Mouse (Mus musculus): ENCODE measurements around the gene Ston2.
A peak's percentile ranks its signal among the peaks of the same experiment; 100 is the strongest.

Gene Ston2

DNA sequence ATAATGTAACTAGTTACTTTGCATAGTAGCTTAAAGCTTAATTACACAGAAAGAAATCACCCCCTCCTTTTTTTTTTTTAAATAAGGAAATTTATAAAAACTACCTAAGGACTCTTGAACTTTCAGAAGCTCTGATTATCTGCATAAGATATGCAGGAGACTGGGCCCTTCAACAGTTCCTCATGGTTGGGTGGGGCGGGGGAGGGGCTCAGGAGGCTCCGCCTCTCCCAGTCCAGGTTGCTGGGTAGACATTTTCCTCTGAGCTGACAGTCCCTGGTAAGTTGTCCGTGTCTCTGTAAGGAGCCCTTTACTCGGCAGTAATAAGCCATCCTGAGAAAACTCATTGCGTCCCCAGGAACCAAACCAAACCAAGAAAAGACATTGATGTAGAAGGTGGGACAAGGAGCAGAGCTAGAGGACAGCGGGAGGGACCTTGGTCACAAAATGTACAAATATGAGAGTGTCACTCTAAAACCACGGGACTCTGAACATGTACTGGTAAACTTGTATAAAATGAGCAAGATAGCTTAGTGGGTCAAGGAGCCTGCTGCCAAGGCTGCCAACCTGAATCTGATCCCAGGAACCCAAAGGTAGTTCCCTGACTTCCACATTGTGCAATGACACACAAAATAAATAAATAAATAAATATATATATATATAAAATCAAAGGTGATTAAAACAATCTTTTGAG, 88.6 kb downstream of the Ston2 start:
- DNase-seq (ENCODE audit: low spot score) = no peak

DNA sequence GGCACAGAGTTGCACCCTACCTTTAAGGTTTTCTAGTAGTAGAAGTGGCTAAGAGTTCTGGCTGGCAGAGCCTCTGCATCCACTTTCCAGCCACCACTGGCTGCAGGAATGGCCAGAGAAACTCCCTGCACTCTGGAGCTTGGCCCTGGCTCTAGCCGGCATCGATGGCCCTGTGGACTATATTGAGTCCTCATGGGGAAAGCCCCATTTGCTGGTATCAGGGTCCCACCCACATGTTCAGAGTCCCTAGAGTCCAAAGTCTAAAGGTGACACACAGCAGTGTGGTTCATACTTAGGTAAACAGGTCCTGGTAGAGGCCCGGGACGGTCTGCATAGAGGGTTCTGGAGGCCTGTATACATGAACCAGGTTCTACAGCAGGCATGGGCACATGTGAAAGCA, 92.0 kb downstream of the Ston2 start:
- peak; percentile 57 for DNase-seq (ENCODE audit: low spot score)

GRCm38 (mm10) chr12:91695761-91696160, 92.4 kb downstream of the Ston2 start:
- no peak for DNase-seq (ENCODE audit: low spot score)

DNA sequence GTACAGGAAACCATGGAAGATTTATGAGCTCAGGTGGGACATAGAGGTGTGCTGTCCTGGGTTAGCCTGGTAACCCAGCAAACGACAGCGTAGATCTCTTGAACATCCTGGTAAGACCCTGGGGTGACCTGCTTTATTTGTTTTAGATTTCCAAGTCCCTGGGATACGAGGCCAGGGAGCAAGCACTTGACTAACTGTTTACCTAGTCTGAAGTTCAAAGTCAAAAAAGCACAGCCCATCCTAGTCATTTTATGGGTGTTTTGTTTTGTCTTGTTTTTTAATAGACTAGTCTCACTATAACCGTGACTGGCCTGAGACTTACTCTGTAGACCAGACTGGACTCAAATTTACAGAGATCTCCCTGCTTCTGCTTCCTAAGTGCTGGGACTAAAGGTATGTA, 93.4 kb downstream of the Ston2 start:
- peak; percentile 34 for DNase-seq (ENCODE audit: low spot score)

- DNase-seq (ENCODE audit: low spot score) = no peak
Measured at GRCm38 (mm10) chr12:91693566-91693965, 94.6 kb downstream of the Ston2 start.

DNA sequence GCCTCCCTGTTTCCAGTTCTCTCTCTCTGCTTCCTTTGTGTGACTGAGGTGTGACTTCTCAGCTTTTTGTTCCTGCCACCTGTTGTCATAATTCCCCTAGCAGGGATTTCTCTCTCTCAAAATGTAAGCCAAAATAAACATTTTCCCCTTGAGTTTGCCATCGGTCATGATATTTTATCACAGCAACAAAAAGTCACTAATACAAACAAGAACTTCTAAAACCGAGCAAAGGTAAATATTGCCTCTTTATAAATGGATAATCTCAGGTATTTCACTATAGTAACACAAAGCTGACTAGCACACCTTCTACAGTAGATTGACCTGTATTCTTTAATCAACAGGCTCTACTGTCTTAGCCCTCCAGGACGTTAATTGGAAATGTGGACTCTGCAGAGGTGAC, 95.2 kb downstream of the Ston2 start:
- DNase-seq (ENCODE audit: low spot score) = no peak

DNA sequence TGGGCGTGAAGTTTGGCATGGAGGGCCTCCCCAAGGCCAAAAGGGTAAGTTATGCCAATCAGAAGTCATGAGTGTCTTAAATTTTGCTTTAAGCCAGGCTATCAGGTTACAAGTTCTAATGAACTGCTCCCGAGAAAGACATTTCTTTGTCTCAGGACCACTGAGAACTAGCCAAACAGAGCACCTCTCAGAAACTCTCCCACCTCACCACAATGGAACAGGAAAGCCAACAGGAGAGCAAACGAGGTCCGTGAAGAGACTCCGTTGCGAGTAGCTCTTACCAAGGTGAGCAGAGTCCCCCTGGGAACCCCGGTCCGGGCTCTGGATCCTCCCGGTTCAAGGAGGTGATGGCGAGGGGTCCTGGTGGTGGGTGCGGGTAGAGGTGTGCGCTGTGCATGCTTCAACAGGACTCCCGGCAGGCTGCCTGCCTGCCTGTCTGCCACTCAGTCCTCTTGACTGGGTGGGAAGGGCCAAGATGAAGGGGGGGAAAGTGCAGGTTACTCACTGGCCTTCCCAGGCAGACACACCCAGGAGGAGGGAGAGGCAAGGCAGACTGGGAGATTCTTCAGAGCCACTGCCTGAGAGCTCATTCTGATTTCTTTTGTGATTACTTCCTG, 102.4 kb downstream of the Ston2 start:
- peak; percentile 42 for DNase-seq (ENCODE audit: low spot score)

DNA sequence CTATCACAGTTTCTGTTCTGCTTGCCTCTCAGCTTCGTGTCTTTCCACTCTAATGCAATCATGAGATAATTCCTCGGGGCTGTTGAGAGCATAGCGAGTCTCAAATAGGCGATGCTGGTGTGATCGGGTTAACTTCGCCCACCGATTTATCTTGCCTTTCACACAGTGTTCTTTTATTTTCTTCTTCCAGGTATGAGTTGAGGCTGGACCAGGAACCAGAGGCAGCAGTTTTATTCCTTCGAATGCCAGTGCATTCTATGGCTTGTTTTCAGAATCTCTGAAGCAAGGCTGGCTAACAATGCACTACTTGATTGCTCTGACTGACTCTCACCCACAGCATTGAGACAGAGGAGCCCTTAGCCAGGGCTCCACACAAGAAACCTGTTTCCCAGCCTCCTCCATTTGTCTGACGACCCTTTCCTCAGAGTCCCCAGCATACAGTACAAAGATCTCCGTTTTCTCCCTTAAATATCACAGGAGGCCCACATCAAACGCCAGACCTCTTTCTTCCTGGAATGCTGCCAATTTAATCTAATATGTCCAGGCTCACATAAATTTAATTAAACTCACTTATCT, 103.3 kb downstream of the Ston2 start:
- no peak for DNase-seq (ENCODE audit: low spot score)

DNA sequence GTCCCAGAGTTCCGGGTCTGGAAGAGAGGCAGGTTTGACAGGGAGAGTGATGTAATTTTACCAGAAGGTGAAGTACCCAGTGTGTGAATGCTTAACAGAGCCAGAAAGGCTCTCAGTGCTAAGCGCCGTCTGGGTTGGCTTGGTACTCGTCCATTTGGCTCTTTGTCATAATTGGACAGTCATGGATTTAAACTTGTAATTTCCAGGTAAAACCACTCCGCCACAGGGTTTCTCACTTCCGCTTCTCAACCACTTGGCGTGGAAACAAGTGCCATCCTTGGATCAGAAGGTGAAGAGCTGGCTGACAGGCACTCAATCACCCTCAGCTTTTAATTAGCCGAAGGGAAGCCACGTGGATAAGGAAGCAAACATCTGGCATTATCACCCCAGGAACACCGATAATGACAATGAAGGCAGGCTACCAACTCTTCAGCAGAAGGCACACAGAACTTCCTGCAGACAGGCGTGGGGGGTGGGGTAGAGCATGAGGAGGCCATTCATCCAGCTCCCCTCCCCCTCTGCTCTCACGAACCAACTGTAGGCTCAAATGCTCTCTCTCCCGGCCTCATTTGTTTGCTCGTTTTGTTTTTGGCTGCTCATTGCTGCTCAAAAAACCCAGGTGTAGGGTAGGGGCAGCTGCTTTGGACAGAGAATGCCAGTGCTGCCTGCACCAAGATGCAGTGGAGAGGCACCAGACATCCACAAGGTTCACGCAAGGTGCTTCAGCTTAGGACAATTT, 103.9 kb downstream of the Ston2 start:
- DNase-seq (ENCODE audit: low spot score) = peak; percentile 50

DNA sequence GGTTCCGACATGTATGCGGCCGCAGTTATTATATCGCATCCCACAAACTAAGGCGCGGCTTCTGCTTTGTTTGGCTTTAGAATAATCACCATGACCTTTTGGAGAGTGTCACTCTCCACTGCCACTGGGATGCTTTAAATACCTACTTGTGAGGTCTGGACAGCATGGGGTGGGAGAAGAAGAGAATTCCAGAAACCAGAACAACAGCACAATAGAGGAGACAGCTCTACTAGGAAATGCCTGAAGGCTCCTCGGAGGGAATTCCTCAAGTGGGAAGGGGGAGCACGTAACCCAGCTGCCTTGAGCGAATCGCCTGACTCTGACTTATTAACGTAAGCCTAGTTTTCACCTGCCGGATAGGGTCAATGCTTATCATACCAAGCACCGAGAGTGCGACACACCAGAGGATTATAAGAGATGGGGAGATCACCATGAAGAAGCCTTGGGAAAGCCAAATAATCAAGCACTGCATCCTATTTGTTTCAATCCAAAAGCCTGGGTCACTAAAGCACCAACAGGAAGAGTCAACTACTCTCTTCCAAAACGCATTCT, 104.6 kb downstream of the Ston2 start:
- DNase-seq (ENCODE audit: low spot score) = no peak

DNA sequence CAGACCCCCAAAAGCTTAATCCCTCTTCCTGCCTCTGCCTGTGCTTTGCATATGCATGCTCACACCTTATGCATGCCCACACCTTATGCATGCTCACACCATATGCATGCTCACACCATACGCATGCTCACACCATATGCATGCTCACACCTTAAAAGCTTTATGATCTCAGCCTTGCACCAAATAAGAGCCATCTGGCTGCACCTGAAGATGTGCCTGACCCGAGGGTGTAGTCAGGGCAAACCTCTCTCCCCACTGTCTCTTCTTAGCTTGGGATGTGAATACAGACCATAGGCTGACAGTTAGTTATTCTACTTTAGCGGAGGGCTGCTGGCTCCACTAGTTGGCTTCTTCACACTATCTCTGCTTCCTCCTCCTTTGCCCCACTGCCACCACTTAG, 105.1 kb downstream of the Ston2 start:
- no peak for DNase-seq (ENCODE audit: low spot score)

DNA sequence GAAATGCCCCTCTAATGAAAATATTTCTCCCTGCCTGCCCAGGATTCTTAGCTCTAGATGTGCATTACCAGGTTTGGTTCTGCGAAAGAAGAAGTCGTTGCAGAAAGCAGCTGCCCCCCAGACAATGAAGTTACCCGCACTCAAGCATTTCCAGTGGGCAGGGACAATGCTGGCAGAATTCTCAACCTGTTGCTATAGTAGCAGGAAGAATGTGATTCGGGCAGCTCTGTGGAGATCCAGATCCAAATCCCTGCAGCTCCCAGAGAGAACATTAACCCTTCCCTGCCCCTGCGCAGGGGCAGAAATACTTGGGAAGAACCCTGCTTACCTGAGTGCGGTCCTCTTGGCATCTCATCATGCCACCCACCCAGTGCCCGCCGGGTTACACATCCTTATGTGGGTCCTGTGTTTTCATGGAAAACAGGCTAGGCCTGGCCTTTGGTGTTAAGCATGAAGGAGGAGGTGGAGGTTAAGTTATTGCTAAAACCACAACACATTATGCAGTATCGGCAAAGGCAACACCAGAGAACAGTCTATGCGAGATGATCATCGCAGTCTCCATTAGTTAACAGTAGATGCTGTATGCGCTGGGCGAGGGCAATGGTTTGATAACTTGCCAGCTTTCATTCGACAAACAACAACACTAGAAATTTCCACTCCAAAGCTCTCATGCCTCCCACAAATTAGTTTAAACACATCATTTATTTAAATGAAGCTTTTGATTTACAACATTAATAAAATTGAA, 108.7 kb downstream of the Ston2 start:
- DNase-seq (ENCODE audit: low spot score) = no peak

- DNase-seq (ENCODE audit: low spot score) = no peak
Measured at GRCm38 (mm10) chr12:91675937-91676336, 112.2 kb downstream of the Ston2 start.

GRCm38 (mm10) chr12:91673141-91673540, 115.0 kb downstream of the Ston2 start:
- no peak for DNase-seq (ENCODE audit: low spot score)

- no peak for DNase-seq (ENCODE audit: low spot score)
Measured at GRCm38 (mm10) chr12:91672528-91672927, 115.7 kb downstream of the Ston2 start.

DNA sequence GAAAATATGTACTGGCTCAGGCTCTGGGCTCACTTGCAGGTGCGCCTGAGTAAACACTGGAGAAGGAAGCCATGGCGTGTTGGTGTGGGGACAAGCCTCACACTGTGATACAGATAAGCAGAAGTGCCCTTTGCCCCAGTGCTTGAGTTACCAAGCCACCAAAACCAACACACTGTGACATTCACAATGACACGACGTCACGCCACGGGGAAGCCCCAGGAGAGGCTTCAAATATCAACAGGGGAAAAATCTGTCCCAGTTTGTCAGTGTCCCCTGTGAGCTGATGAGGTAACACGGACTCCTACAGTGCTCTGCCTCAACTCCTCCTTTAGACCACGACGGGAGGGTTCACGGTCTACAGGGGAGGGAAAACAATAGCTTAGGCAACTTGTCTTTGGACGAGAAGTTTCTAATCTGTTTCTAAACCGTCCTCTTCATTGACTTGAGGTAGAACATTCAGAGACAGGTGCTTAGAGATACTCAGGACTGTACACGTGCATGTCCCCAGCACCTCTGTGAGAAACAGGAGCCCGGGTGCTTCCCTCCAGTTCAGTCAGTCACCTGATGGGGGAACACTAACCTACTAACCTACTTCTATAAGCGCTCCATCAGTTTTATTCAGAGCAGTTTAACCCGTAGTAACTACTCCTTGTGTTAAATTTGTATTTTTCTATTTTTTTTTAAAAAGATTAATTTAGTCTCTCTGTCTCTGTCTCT, 119.5 kb downstream of the Ston2 start:
- DNase-seq (ENCODE audit: low spot score) = peak; percentile 68

DNA sequence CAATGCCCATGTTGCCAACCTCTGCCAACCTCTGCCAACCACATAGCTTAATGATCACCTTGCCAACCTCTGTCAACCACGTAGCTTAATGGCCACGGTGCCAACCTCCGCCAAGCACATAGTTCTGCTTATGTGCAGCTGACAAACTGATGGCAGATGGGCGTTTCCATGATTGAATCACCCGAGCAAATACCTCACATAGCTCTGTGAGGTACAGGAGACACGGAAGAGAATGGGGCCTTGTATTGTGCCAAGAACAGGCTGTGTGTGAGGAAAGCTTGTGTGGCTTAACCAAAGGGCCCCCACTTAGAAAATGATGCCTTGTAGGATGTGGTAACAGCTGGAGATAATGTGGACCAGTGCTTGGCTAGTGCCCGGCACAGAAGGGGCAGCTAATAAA, 120.4 kb downstream of the Ston2 start:
- DNase-seq (ENCODE audit: low spot score) = no peak

DNA sequence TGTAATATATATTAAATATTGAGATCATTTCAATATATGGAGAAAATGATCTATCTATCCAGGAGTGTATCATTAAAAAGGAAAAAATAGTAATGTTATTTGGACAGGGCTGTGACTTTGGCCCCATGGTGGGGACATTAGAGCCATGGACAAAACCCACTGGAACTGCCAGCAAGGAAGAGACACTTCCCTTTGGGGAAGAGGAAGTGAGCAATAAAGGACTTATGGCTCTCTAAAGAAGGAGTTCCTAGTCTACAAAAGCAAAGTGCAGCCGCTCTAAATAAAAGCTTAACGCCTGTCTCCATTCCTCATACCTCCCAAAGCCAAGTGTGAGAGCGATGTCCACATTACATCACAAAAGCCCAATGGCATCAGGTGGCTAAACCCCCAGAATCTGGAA, 121.6 kb downstream of the Ston2 start:
- no peak for DNase-seq (ENCODE audit: low spot score)

DNA sequence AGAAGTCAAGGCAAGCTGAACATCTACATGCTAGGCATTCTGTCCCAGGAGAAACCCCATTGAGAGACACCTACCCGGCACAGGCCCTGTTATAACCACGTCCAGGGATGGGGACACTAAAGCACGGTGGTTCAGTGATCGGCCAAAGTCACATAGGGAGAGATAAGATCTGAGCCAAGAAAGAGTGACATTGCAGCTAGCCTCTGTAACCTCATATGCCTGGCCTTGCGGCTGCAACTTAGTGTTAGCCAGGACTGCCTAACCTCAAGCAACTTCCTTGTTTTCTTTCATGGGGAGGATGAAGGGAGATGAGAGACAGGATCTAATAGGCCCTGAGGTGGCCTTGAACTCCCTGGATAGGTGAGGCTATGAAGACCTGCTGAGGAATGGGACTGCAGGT, 122.8 kb downstream of the Ston2 start:
- DNase-seq (ENCODE audit: low spot score) = no peak

- DNase-seq (ENCODE audit: low spot score) = no peak
Measured at GRCm38 (mm10) chr12:91663260-91663659, 124.9 kb downstream of the Ston2 start.

DNA sequence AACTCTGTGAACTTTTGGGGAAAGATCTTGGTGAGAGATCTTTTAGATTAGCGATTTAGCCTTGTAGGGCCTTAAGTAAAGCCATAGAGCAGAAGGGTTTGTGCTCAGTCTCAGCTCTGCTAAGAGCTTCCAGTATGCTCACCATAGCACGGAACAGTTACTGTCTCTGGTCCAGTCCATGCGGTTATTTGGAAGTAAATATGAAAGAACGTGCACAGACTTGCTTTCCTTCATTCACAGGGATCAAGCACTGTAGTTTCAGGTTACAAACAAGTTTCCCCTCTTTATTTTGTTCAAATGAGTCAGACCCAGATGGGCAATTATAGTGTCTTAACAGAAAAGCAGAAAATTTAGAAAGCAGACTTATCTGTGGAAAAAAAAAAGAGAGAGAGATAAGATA, 125.3 kb downstream of the Ston2 start:
- DNase-seq (ENCODE audit: low spot score) = no peak

All from yolk sac, embryonic 10.5 days (tissue).